Mouse (Mus musculus): ENCODE data around the gene Zfp641.

- TF ChIP-seq POLR2A (IDR thresholded peaks at IDR 0.05; ENCODE audit: borderline replicate concordance, extremely low read depth, insufficient read depth, insufficient read length, poor library complexity, severe bottlenecking): no peak
- no peak for TF ChIP-seq CTCF (IDR thresholded peaks at IDR 0.05; ENCODE audit: borderline replicate concordance, extremely low read depth, insufficient read depth, insufficient read length)
Observed at GRCm38 (mm10) chr15:98257193-98257592, 38.8 kb downstream of the Zfp641 start, which contains the start of gene H1fnt.
